Mouse (Mus musculus) erythroblast, embryonic 14.5 days (primary cell): ENCODE data around the gene Cdc42bpa.

Source experiments
- GATA1 ChIP-seq: IDR thresholded peaks from 2 replicates; pipeline ENCODE4 v1.6.1; 2012; ENCODE audit warnings: low read length, inconsistent platforms, mixed read lengths
- TAL1 ChIP-seq: IDR thresholded peaks from 3 replicates; pipeline ENCODE4 v1.6.1; 2012; ENCODE audit warnings: low read length, inconsistent platforms, mixed read lengths

GRCm38 (mm10) chr1:179923661-179924405 is 36.4 kb upstream of the Cdc42bpa start:
- TF ChIP-seq TAL1: no peak
- TF ChIP-seq GATA1: no peak
